Mouse (Mus musculus): ENCODE results near the gene Mrpl2. TPM values are rescaled to one million over a fixed set of nuclear protein-coding genes. Genes with fewer than 3 reads are reported as not detected.

The Mrpl2 gene
- total RNA-seq, 2 experiments from 2014 or later, result 45.3 to 50.7 TPM

GRCm38 (mm10) chr17:46667712-46668111 is 21.7 kb downstream of the Mrpl2 start:
- DNase-seq, result no peak

GRCm38 (mm10) chr17:46669911-46670310 is 23.9 kb downstream of the Mrpl2 start:
- no peak for DNase-seq

- peak; percentile 89 to 90 for DNase-seq
Measured at GRCm38 (mm10) chr17:46673850-46674529, 28.0 kb downstream of the Mrpl2 start, which contains the start of gene Rrp36. Gene Rrp36 (minus strand): TSS chr17:46674352.

DNA sequence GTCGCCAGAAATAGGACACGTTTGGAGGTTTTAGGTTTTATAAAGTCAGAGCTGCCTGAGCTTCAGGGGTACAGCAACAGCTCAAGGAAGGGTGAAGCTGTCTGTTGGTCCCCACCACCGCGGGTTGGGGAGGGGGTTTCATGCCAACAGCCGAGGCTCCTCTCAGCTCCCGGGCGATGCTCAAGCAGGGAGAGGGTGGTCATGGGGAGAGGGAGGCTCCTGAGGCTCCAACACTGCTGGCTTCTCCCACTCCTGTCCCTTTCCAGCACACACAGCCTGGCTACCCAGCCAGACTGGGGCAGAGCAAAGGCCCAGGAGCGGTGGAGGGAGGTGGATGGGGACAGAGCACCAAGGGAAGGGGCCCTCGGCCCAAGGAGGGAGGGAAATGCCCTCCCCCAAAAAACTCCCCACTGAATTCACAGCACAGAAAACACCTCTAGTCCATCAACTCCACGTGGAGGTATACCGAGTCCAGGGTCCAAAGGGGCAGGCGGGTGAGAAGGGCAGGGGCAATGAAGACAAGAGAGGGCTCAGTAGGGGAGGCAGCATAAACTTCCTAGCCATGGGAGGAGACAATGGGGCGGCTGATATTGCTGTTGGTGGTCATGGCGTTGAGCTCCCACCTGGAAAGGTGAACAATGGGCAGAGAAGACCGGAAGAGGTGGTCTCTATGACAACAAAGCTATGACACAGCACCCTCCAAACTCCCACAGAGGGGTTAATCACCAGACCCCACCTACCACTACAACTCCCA is 28.7 kb downstream of the Mrpl2 start:
- no peak for DNase-seq

DNA sequence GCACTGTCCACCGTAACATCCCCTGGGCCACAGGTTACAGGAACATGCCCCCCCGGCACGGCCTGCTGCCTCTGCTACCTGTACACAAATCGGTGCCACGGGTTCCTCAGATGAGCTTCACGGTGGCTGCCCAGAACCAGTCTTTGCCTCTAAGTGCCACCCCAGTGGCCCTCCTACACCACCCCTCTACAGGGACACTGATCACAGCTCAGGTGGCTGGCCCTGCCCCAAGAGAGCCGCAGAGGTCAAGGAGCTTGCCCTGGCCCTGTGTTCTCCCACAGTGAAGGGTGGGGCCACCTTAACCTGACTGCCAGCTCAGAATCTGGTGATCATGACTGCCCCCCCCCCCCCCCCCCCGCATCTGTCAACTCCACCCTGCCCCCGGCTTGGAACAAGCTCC is 32.4 kb downstream of the Mrpl2 start, which contains the start of gene Mea1:
Gene Mea1, plus strand, starts transcription at position 378 of the 400 bp plus-strand sequence.
- DNase-seq, result no peak

GRCm38 (mm10) chr17:46678911-46679310 is 32.9 kb downstream of the Mrpl2 start:
- DNase-seq, result no peak

DNA sequence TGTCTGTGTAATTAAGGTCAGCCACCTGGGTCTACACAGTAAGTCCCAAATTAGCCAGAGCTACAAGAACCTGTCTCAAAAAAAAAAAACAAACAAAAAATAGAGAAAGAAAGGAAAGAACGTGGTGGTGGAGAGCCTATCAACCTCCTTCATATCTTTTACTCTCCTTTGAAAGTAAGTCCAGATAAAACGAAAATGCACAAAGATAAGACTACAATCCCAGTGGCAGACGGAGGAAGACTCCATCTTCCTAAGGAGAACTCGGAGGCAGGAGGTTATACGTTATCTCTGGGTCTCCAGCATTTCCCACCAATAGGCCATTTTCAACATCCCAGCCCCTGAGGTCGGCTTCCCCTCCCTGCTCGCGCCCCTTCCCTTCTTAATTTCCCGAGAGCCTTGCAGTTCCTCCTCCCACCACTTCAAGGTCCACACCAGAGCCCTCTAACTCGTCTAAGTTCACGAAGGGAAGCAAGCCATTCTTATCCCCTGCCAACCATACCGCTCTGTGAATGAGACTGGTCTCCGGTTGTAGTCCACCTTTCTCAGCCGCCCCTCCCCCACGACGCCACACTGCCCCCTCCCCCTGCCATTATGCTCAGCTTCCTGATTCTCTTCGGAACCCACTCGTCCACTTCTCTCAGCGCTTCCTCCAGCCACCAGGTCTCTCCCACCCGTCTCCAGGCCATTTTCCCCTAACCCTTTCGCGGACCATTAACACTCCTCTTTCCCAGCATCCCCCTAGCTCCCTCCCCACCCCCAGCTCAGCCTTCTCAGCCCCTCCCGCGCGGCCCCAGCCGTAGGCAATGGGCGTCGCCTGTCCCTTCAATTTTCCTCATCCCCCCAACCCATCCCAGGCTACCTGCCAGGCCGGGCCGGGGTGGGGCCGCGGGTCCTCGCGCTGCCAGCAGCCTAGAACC is 34.1 kb downstream of the Mrpl2 start:
- DNase-seq, result no peak

DNA sequence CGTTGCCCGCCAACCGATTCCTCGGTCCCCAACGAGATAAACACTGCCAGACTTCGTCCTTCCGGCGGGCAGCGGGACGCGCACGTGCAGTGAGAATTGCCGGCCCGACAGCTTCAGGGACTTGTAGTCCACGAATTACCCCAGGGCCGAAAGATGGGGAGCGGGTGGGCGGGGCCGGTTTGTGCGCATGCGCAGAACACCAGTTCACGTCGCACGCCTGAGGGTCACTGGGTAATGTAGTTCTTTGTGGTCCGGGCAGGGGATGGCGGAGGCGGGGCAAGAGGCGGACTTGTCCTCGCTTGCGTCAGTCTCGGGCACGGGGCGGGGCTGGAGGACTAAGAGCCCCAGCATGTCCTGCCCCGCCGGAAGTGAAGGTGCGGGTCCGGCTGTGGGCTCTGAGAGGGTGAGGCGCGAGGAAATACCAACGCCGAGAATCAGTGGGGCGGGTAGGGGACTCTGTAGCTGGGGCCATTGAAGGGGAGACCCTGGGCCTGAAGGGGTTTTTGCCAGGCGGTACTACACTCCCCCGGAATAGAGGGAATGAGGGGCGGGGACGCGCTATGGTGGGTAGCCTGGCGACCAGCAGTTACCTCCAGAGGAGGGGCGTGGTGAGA is 34.8 kb downstream of the Mrpl2 start, which contains the start of gene Klhdc3:
Gene Klhdc3, minus strand, starts transcription at position 155 of the 614 bp plus-strand sequence.
- DNase-seq, result peak; percentile 94 to 95

DNA sequence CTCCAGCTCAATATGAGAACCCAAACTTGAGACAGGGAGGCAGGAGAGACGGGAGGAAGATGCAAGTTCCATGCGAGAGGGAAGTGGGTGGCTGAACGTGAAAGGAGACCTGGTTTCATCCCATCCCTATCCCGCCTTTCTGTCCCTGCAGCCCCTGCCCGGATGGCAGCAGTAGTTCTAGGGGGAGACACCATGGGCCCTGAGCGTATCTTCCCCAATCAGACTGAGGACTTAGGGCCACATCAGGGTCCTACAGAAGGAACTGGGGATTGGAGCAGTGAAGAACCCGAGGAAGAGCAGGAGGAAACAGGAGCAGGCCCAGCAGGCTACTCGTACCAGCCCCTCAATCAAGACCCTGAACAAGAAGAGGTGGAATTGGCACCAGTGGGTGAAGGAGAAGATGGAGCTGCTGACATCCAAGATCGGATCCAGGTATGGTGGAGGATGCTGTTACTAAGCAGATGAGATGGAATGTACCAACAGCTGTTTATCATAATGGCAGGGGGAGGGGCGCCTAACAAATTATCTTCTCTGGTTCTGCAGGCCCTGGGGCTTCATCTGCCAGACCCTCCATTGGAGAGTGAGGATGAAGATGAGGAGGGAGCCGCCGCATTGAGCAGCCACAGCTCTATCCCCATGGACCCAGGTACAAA is 35.6 kb downstream of the Mrpl2 start:
- no peak for DNase-seq

- DNase-seq, result no peak
Measured at GRCm38 (mm10) chr17:46682654-46683389, 36.8 kb downstream of the Mrpl2 start.

DNA sequence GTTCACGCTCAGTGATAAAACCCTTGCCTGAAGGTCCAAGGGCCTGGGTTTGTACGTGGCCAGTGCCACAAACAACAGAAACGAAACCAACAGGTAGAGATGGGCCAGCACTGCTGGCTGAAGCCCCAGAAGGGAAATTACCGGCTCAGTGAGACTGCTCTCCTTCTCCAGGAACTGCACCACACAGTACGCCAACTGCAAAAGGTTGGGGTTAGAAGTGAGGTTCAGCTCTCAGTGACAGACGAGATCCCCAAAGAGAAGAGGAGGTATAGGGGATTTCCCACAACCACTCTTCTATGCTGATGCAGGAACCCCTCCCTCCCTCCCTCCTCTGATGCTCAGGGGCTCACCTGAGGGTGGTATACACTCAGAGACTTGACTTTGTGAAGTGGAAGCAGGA is 39.9 kb downstream of the Mrpl2 start:
- no peak for DNase-seq

DNA sequence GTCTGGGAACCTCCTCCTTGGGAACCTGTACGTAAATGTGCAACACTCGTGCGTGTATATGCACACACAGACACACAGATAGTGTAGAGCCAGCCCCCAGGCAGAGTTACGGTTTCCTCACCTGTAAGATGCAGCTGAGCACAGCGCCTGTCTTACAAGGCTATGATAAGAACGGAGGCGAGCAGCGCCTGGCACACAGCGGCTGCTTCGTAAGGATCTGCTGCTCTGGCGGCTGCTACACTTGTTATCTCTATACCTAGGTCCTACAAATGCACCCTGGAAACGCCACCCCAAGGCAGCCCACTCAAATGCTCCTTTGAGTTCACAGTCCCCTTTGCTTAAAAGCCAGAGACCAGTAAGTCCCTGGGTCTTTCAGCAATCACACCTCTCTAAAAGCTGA is 44.6 kb downstream of the Mrpl2 start:
- no peak for DNase-seq

DNA sequence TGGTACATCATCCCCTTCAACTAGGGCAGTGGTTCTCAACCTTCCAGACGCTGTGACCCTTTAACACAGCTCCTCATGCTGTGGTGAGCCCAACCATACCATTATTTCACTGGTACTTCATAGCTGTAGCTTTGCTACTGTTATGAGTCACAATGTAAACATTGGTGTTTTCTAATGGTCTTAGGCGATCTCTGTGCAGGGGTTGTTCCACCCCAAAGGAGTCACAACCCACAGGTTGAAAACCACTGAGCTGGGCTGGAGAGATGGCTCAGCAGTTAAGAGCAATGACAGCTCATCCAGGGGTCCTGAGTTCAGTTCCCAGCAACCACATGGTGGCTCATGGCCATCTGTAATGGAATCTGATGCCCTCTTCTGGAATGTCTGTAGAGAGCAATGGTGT is 45.4 kb downstream of the Mrpl2 start:
- no peak for DNase-seq

GRCm38 (mm10) chr17:46694517-46695063 is 48.6 kb downstream of the Mrpl2 start:
- DNase-seq, result no peak

GRCm38 (mm10) chr17:46698515-46698914 is 52.5 kb downstream of the Mrpl2 start:
- no peak for DNase-seq

DNA sequence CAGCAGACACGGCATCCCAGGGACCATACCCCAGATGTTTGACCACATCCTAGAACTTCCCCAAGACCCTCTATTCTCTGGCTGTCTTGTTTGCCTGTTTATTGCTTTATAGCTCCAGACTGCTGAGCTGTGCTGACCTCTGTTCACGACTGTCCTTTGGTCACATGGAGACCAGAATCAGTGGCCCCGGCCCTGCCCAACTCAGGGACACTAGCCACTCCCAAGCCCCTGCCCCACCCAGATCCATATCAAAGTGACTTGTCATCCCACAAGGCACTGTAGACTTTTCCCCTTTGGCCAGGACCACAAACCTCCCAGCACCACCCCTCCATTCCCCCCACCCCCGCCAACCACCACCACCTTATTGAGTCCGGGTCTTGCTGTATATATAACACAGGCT is 53.2 kb downstream of the Mrpl2 start:
- no peak for DNase-seq

Data from layer of hippocampus, postnatal 36 days (tissue).